Mouse (Mus musculus) CD4-positive naive resting alpha-beta T cell, adult 76 days (primary cell): Measurements from ENCODE around the gene Krt73. TPM values are rescaled to one million over a fixed set of nuclear protein-coding genes. Genes with fewer than 3 reads are reported as not detected.

ENCODE experiments used
- total RNA-seq: library from RNA; stranded (reverse); gene quantifications from one replicate; pipeline ENCODE4 v1.2.4, GENCODE M21; 2023

Krt73 gene
- not detected for total RNA-seq

DNA sequence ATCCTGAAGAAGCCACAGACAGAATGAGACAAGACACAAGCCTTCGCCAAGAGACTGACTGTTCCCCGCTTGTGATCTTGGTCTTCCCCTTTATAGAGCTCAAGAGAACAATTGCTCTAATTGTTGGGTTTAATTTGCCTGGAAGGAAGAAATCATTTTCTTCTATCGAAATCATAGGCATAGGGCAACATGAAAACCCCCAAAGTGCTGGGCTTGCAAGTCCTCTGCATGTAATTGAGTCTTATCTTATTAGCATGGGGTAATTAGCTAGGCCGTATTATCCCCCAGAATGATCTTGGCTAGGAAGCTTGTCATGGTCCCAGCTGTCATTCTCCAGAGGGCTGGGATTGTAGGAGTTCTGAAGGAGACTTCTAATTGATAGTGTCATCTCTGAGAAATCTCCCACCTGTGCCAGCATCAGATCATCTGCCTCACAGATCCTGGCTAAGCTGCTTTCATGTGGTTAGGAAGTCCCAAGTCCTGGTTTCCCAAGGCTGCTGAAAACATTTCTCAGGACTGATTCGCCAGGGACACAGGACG lies at the start of gene Krt73:
TSS of gene Krt73 (minus strand) at position 51 of the 540 bp plus-strand sequence.

DNA sequence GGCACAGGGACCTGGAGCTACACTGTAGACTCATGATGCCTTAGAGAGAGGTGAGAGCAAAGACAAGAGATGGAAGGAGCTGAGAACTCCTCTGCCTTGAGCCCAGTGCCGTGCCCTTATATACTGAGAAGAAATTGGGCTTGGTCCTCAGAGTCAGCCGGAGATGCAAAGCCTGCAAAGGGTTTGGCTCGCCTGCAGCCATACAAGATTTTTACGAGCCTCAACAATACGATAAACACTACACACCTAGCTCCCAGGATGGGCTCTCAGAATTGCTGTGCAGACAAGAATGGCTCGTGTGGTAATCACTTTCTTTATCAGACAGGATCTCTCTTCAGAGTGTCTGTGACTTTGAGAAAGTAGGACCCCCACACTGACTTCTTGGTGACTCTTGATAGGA lies 48.5 kb upstream of the Krt73 start, which contains the start of gene Krt1:
TSS of gene Krt1 (minus strand) at position 101 of the 400 bp plus-strand sequence.

DNA sequence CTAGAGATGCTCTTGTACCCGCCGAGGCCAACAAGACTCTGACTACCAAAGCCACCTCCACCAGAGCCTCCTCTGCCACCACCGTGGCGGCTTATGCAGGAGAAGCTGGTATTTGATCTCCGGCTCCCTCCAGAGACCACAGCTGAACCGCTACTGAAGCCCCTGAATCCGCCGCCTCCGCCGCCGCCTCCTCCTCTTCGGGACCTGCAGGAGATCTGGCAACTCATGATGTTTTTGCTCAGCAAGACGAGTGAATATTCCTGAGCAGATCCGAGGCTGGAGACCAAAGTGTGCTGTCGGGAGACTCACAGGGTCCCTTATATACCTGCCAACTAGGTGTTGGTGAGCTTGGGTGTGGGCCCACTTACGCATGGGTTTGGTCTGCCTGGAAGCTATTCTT lies 15.7 kb upstream of the Krt73 start, which contains the start of gene Krt2:
TSS of gene Krt2 (minus strand) at position 295 of the 400 bp plus-strand sequence.

DNA sequence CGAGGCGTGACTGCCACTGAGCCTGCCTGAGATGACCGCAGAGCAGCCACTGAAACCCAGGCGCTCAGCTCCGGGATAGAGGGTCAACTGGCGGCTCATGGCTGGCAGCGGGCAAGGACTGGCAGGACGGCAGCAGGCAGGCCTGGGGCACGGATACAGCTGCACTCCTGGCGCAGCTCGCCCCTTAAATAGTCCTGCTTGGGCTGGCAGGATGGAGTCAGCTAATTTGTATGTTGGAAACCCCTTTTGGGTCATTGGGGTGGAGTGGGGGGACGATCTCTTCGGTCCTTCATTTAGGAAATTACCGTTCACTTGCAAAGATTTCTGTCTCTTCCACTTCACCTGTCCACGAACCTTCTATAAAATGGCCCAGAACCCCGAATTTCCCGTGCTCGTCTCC lies 15.8 kb downstream of the Krt73 start, which contains the start of gene Krt72:
TSS of gene Krt72 (minus strand) at position 101 of the 400 bp plus-strand sequence.

Other genes with a start within 250 kb of the Krt73 start
- not detected for gene Krt90, start 239.4 kb downstream of the Krt73 start, total RNA-seq
- not detected for gene Krt75, start 228.4 kb downstream of the Krt73 start, total RNA-seq
- gene Gm5414, start 174.2 kb downstream of the Krt73 start, total RNA-seq, result not detected
- gene Gm5478, start 155.0 kb downstream of the Krt73 start, total RNA-seq, result not detected
- gene Krt6b, start 122.1 kb downstream of the Krt73 start, total RNA-seq, result not detected
- not detected for gene Krt6a, start 108.0 kb downstream of the Krt73 start, total RNA-seq
- gene Krt5, start 89.4 kb downstream of the Krt73 start, total RNA-seq, result not detected
- not detected for gene Krt71, start 59.2 kb downstream of the Krt73 start, total RNA-seq
- not detected for gene Krt72, start 15.9 kb downstream of the Krt73 start, total RNA-seq
- not detected for gene Krt2, start 15.8 kb upstream of the Krt73 start, total RNA-seq
- gene Krt1, start 48.4 kb upstream of the Krt73 start, total RNA-seq, result not detected
- gene Krt77, start 67.4 kb upstream of the Krt73 start, total RNA-seq, result not detected
- not detected for gene Krt76, start 90.6 kb upstream of the Krt73 start, total RNA-seq
- gene Krt4, start 122.4 kb upstream of the Krt73 start, total RNA-seq, result 0.26 TPM
- not detected for gene Krt79, start 138.0 kb upstream of the Krt73 start, total RNA-seq
- not detected for gene Krt78, start 151.9 kb upstream of the Krt73 start, total RNA-seq
- gene Krt8, start 202.1 kb upstream of the Krt73 start, total RNA-seq, result not detected
- gene Krt18, start 225.8 kb upstream of the Krt73 start, total RNA-seq, result not detected